ENCODE assay signal across 15 mouse cellular contexts in the genomic region with DNA sequence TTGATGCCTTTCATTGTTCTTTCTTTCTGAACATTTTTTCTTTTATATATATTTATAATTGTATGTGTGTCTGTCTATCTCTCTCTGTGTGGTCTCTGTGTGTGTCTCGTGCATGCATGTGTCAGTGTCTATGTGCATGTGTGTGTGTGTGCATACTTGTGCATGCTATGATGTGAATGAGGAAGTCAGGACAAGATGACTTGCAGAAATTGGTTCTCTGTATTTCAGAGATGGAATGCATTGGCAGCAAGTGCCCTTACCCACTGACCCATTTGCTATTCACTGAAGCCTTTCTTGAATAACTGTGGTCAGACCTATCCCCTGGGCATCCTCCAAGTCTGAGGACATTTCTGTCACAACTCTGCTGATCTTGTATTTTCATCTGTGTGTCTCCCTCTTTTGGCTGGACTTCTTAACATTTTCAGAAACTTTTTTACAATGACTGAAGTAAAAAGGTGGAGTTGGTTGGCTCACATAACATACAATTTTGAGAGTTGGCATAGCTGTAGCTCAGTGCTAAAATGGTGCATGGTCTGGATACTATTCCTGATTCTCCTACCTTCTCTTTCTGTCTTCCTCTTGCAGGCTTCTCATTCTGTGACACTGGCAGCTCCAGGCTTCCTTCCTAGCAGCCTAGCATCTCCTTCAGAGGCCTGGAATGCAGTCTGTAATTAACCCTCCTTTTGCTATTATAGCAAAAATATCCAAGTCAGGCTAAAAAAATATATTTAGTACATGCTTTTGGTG.
"Had no signal": no experiment of that assay in that cellular context is flagged by ENCODE, and none has a peak within 500 bp of the region (broad histone marks: within the 10 kb centered on the region; RNA-seq: fewer than 3 reads in every experiment).

No protein-coding gene starts in this region.

- H3K9me3 ChIP-seq: kidney, embryonic 15.5 days; limb, embryonic 12.5 days; midbrain, embryonic 13.5 days had no signal

- DNase-seq: kidney, adult 2 months; layer of hippocampus, adult 9-11 months; layer of hippocampus, postnatal 36 days; liver; lung, adult 2 months; lung, postnatal 36 days; right cerebral cortex, adult 18-20 months; thymus, adult 18-20 months; thymus, postnatal 36 days had no signal

- H3K36me3 ChIP-seq: kidney, embryonic 15.5 days; limb, embryonic 12.5 days; midbrain, embryonic 13.5 days had no signal

- H3K27ac ChIP-seq: kidney, embryonic 15.5 days; limb, embryonic 12.5 days; liver, embryonic 14.5 days; midbrain, embryonic 13.5 days had no signal

- ATAC-seq: intestine, embryonic 16.5 days; lung, postnatal 0 days; midbrain, embryonic 13.5 days had no signal

- H3K27me3 ChIP-seq: kidney, embryonic 15.5 days; limb, embryonic 12.5 days; midbrain, embryonic 13.5 days had no signal

- H3K4me3 ChIP-seq: kidney, embryonic 15.5 days; limb, embryonic 12.5 days; midbrain, embryonic 13.5 days had no signal
